Mouse (Mus musculus) gastrocnemius, postnatal 14 days (tissue): ENCODE measurements around the gene Nrxn1. TPM values are rescaled to one million over a fixed set of nuclear protein-coding genes. Genes with fewer than 3 reads are reported as not detected.
A peak's percentile ranks its signal among the peaks of the same experiment; 100 is the strongest.
"Not testable (repeated sequence)": the region's sequence is repeated elsewhere in the genome, so short reads cannot be mapped to it uniquely, and the experiment has no call there.

Experiments
- DNase-seq: peaks from one replicate; pipeline ENCODE4 v3.0.0; 2021; ENCODE audit warnings: mixed read lengths
- intact Hi-C: fragments of 180-260 bp; cut with DNase I; formaldehyde crosslinking; loops from one replicate; pipeline ENCODE4 v1.15.1; 2025; ENCODE audit warnings: low total_unique reads
- total RNA-seq, 2 experiments: library from RNA; stranded (reverse); gene quantifications; 2 replicates each; pipeline ENCODE4 v1.2.3; 2021

Gene Nrxn1
- total RNA-seq, 2 experiments from 2014 or later, result 0.40 to 1.6 TPM

DNA sequence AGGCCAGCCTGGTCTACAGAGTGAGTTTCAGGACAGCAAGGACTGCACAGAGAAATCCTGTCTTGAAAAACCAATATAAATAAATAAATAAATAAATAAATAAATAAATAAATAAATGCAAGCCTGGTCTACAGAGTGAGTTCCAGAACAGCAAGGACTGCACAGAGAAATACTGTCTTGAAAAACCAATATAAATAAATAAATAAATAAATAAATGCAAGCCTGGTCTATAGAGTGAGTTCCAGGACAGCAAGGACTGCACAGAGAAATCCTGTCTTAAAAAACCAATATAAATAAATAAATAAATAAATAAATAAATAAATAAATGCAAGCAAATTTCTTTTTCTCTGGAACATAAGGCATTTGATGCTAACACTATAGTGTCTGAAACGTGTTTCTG lies 857.2 kb downstream of the Nrxn1 start:
- DNase-seq, intact Hi-C loops: not testable (repeated sequence)

- DNase-seq, result no peak
- intact Hi-C loops, result no loop called here
Observed at GRCm38 (mm10) chr17:90234806-90235205, 858.1 kb downstream of the Nrxn1 start.

DNA sequence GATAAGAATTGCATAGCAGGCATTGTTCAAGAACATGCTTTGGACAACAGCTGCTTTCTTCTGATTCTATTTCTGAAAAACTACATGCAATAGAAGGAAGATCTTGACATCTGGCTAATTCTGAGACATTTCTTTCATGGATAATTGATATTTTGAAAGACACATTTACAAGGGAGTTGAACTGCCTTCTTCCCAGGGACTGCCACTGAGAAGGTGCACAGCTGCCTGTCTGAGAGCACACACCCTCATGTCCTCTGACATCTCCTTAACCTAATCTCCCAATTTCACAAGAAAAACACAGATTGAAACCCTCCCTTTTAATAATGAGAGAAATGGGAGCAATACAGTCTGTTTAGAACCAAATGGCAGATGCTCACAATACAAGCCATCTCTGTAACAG lies 884.3 kb downstream of the Nrxn1 start:
- intact Hi-C loops, result no loop called here
- no peak for DNase-seq

GRCm38 (mm10) chr17:90207617-90208016 lies 885.3 kb downstream of the Nrxn1 start:
- intact Hi-C loops, result no loop called here

GRCm38 (mm10) chr17:90203993-90204392 lies 888.9 kb downstream of the Nrxn1 start:
- intact Hi-C loops, result no loop called here
- DNase-seq, result no peak

More at GRCm38 (mm10) chr17:90207617-90208016, 885.3 kb downstream of the Nrxn1 start:
- DNase-seq, result no peak

- intact Hi-C loops, result no loop called here
- no peak for DNase-seq
Observed at GRCm38 (mm10) chr17:90202785-90203184, 890.1 kb downstream of the Nrxn1 start.

- no peak for DNase-seq
- intact Hi-C loops, result no loop called here
Observed at GRCm38 (mm10) chr17:90196772-90197171, 896.1 kb downstream of the Nrxn1 start.

GRCm38 (mm10) chr17:90141602-90142001 lies 951.3 kb downstream of the Nrxn1 start:
- no peak for DNase-seq
- intact Hi-C loops, result no loop called here

- intact Hi-C loops, result no loop called here
- DNase-seq, result no peak
Observed at GRCm38 (mm10) chr17:90130836-90131235, 962.0 kb downstream of the Nrxn1 start.

GRCm38 (mm10) chr17:90129183-90129582 lies 963.7 kb downstream of the Nrxn1 start:
- no peak for DNase-seq
- intact Hi-C loops, result no loop called here

DNA sequence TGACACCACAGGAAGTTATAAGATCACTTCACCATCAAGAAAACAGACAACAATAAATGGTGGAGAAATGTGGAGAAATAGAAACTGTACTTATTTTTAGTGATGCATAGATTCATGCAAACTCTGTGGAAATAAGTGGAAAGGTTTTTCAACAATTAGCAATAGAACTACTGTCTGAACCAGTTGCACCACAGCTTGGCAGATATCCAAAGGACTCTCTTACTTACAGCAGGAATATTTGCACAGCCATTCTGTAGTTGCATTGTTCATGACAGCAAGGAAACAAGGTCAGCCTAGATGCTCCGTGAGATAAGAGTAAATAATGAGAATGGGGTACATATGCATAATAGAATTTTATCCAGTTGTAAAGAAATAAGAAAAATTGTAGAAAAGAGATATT lies 965.3 kb downstream of the Nrxn1 start:
- intact Hi-C loops, result no loop called here
- no peak for DNase-seq

- intact Hi-C loops, result no loop called here
- no peak for DNase-seq
Observed at GRCm38 (mm10) chr17:90122796-90123481, 969.9 kb downstream of the Nrxn1 start.

DNA sequence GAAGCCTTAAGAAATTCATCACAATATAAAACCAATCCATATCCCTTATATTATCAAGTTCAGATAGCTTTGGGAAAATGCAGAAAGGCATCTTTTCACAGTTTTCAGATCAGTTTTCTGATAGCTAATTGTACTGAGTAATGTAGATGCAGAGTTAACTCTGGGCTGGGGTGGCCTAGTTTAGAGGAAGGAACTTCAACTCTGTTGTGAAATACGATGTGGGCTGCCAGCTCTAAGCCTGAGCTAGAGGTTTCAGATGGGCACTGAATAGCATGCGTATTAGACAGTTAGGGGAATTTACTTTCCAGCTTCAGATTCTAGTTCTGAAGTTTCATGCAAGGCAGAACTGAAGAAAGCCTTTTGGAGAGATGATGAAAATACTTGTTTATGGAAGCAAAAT lies 976.6 kb downstream of the Nrxn1 start:
- no peak for DNase-seq
- intact Hi-C loops, result no loop called here

DNA sequence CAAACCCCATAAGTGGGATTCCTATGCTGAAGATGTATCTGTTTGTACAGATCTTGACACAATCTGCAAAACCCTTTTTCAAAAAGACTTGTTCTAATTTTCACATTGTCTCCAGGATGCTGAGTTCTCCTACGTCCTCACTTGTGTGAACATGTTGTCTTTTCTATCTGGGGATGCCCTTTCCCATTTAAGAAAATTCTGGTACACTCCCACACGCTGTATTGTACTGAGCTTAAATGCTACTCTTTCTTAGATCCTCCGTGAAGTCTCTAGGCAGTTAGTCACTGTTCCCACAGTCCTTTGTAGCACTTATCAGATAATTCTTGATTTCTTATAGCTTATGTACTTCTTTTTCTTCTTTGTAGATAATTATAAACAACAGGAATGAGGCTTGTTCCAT lies 997.9 kb downstream of the Nrxn1 start:
- intact Hi-C loops, result no loop called here

GRCm38 (mm10) chr17:90088314-90088650 lies 1004.6 kb downstream of the Nrxn1 start:
- intact Hi-C loops, result no loop called here
- peak; percentile 65 for DNase-seq

More for the DNA sequence above, 997.9 kb downstream of the Nrxn1 start:
- DNase-seq, result no peak

DNA sequence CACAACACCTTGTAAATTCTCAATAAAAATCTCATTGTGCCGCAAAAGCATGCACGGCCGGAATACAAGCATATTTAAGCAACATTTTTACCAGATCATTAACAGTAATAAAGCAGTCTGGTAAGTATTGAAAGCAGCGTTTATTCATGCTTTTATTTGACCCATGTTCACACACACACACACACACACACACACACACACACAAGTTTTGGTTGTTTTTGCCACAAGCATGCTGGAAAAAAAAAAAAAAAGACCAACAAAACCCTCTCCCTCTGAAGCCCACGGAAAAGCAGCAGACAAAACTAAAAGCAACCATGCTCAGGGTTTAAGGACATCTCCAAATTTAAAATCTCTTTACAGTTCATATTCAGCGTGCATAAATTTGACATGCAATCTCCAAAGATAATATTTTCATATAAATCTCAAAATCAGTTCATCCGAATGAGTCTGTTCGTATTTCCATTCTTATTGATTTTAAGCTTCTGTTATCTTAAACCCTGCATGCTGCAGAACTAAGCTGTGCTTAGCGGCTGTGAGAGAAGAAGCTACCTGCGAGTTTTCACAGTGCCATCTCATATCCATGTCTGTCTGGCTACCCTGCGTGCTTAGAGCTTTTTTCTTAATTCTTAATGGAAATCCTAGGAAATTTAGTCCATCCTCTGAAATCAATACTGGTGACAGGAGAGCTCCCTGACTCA lies 1005.1 kb downstream of the Nrxn1 start:
- DNase-seq, result no peak
- intact Hi-C loops, result no loop called here

GRCm38 (mm10) chr17:90086826-90087225 lies 1006.0 kb downstream of the Nrxn1 start:
- intact Hi-C loops, result no loop called here
- no peak for DNase-seq

DNA sequence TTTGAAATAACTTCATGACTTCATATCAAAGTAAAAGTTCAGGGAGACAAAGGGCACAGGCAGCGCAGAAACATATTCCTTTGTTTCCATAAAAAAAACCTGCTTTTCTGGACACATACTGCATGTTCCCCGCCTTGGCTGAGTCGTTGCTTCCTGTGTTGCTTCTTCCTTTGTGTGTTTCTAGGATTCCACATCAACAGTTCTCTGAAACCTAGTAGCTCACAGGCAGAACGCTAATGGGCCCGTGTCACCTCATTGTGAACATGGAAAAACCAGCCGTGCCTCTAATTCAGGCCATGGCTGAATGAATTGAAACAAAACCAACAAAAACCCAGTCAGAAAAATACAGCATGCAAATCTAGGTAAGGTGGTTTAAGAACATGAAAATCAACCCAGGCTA lies 1013.9 kb downstream of the Nrxn1 start:
- DNase-seq, result no peak
- intact Hi-C loops, result no loop called here

DNA sequence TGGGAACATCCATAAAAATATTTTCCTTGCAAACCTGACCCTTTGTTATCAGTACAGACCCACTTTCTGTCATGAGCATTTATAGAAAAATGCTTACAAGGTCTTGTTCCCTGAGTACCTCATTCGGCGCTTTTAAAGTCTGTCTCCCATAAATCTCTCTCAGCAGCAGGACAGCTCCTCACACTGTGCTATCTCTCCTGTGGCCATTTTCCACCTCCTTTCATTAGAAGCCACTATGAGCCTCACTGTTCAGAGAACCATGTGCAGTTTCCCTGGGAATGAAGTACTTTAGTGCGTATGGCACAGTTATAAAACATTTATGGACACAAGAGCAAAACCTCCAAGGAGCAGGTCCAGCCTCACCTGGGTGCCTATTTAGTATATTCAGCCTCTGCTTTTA lies 1014.4 kb downstream of the Nrxn1 start:
- no peak for DNase-seq
- intact Hi-C loops, result no loop called here

- intact Hi-C loops, result no loop called here
- no peak for DNase-seq
Observed at GRCm38 (mm10) chr17:90062866-90063265, 1030.0 kb downstream of the Nrxn1 start.

DNA sequence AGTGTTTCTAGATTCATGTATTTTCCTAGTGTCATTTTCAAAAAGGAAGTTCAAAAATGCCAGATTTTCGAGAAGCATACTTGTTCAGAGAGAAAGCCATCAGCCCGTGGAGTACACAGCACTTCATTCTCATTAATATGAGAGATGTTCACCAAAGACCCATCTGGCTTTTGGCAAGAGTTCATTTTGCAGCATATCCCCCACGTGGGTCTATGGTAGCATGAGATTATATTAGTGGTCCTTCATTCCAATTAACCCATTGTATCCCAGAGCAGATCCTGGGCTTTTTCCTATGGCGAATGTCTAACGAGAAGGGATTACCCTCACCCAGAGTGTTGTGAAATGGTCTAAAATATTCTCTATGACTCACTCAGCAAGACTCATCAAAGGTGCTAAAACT lies 1032.0 kb downstream of the Nrxn1 start:
- no peak for DNase-seq
- intact Hi-C loops, result no loop called here
